Mouse (Mus musculus) liver, adult 2 months (tissue): Measurements from ENCODE around the gene Slc2a9. TPM values are rescaled to one million over a fixed set of nuclear protein-coding genes. Genes with fewer than 3 reads are reported as not detected.

ENCODE experiments used
- DNase-seq: peaks from one replicate; pipeline ENCODE4 v3.0.0-alpha.2; 2011; ENCODE audit warnings: low read depth, low spot score; ENCODE audit errors: extremely low read depth
- H3K27ac ChIP-seq: fragments of 200-500 bp; replicated peaks from 2 replicates; pipeline ENCODE4 v1.5.1; 2012; ENCODE audit warnings: low read depth, mild to moderate bottlenecking, control low read depth, inconsistent platforms, low read length; ENCODE audit not compliant: insufficient read depth
- H3K27me3 ChIP-seq: fragments of 200-500 bp; 2 replicates; pipeline ENCODE4 v1.6.1; 2012; ENCODE audit warnings: mild to moderate bottlenecking, moderate library complexity, low read length, inconsistent platforms; ENCODE audit not compliant: control insufficient read depth, insufficient read depth
- H3K36me3 ChIP-seq: fragments of 200-500 bp; 2 replicates; pipeline ENCODE4 v1.6.1; 2012; ENCODE audit warnings: low read length, inconsistent platforms; ENCODE audit not compliant: control insufficient read depth, insufficient read depth
- H3K4me1 ChIP-seq: fragments of 200-500 bp; 2 replicates; pipeline ENCODE4 v1.6.1; 2011; ENCODE audit warnings: low read length; ENCODE audit not compliant: control insufficient read depth, insufficient read depth
- H3K4me3 ChIP-seq: fragments of 200-500 bp; 2 replicates; pipeline ENCODE4 v1.5.1; 2011; ENCODE audit warnings: low read depth, mild to moderate bottlenecking, control low read depth, low read length, moderate library complexity; ENCODE audit not compliant: insufficient read depth
- H3K79me2 ChIP-seq: fragments of 200-500 bp; 2 replicates; pipeline ENCODE4 v1.6.1; 2012; ENCODE audit warnings: inconsistent platforms, mild to moderate bottlenecking, low read length, moderate library complexity; ENCODE audit not compliant: control insufficient read depth, insufficient read depth
- H3K9ac ChIP-seq: fragments of 200-500 bp; 2 replicates; pipeline ENCODE4 v1.6.1; 2012; ENCODE audit warnings: low read depth, mild to moderate bottlenecking, control low read depth, inconsistent platforms, low read length
- CTCF ChIP-seq: fragments of 200-500 bp; IDR thresholded peaks from 2 replicates; pipeline ENCODE4 v1.5.1; 2011; ENCODE audit warnings: low read depth, low read length, control low read depth
- POLR2A ChIP-seq: fragments of 200-500 bp; IDR thresholded peaks from 2 replicates; pipeline ENCODE4 v1.6.1; 2011; ENCODE audit warnings: low read length, control low read depth; ENCODE audit not compliant: insufficient read depth; ENCODE audit errors: extremely low read depth
- WGBS: fragments of 180-500 bp; shearing (Covaris S2); methylation state at CpG from one replicate; pipeline ENCODE4 v1.1.7; 2018; 5-methylcytosine and 5-hydroxymethylcytosine counted together
- polyA plus RNA-seq: library from polyadenylated mRNA; depleted of rRNA; stranded (reverse); fragments of >200 nt; gene quantifications from 2 replicates; pipeline ENCODE4 v1.2.3, GENCODE M21; 2012
- total RNA-seq: library from RNA; depleted of rRNA; stranded (reverse); fragments of >200 nt; gene quantifications from 2 replicates; pipeline ENCODE4 v1.2.3, GENCODE M21; 2014

Gene Slc2a9
- total and polyA plus RNA-seq, 2 experiments, result 33.0 to 48.3 TPM

DNA sequence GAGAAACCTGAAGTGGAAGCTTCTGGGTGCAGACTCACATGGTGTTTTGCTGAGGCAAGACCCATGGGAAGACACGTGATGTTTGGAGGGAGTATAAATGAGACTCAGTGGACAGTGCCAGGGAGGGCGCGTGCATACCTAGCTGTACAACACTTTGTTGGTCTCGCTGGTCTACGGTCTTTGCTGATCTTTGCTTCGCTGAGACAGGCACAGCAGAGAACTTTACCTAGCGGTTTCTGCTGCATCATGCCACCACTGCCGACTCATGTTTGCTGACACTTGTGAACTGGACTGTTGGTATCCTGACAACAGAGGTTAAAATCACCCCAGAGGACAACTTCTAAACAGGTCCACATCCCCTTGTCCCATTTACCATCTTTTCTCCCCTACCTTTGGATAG, 2.9 kb downstream of the Slc2a9 start:
- DNase-seq, result peak; percentile 88

GRCm38 (mm10) chr5:38499316-38499811, 3.6 kb downstream of the Slc2a9 start:
- WGBS, result 90% methylated on average over 7 of the region's 7 CpGs
- peaks cover 27% of the 10 kb centered on the region for H3K4me1 ChIP-seq
- H3K9ac ChIP-seq, result no peak overlapping the region
- no peak overlapping the region for H3K4me3 ChIP-seq
- H3K36me3 ChIP-seq, result no peaks in the 10 kb centered on the region
- H3K27me3 ChIP-seq, result no peaks in the 10 kb centered on the region
- no peaks in the 10 kb centered on the region for H3K79me2 ChIP-seq
- no peak overlapping the region for H3K27ac ChIP-seq
- DNase-seq, result no peak
- TF ChIP-seq POLR2A, result no peak
- no peak for TF ChIP-seq CTCF

More for the DNA sequence above, 2.9 kb downstream of the Slc2a9 start:
- H3K36me3 ChIP-seq, result no peaks in the 10 kb centered on the region
- no peaks in the 10 kb centered on the region for H3K79me2 ChIP-seq
- H3K4me1 ChIP-seq, result peaks cover 27% of the 10 kb centered on the region
- no peak overlapping the region for H3K9ac ChIP-seq
- H3K27me3 ChIP-seq, result no peaks in the 10 kb centered on the region
- 34% methylated on average over 8 of the region's 8 CpGs for WGBS
- TF ChIP-seq CTCF (no peak), POLR2A (no peak)
- peak overlapping the region; percentile 1; the same call in 1 of the 2 replicates for H3K27ac ChIP-seq
- no peak overlapping the region for H3K4me3 ChIP-seq

- Histone ChIP-seq H3K27me3 (no peaks in the 10 kb centered on the region), H3K36me3 (no peaks in the 10 kb centered on the region), H3K4me3 (no peak overlapping the region), H3K79me2 (no peaks in the 10 kb centered on the region), H3K9ac (no peak overlapping the region), H3K27ac (no peak overlapping the region), H3K4me1 (peaks cover 24% of the 10 kb centered on the region)
- peak; percentile 79 for DNase-seq
- 31% methylated on average over 5 of the region's 5 CpGs for WGBS
- no peak for TF ChIP-seq CTCF
- TF ChIP-seq POLR2A, result no peak
Measured at GRCm38 (mm10) chr5:38498479-38498878, 4.5 kb downstream of the Slc2a9 start.

DNA sequence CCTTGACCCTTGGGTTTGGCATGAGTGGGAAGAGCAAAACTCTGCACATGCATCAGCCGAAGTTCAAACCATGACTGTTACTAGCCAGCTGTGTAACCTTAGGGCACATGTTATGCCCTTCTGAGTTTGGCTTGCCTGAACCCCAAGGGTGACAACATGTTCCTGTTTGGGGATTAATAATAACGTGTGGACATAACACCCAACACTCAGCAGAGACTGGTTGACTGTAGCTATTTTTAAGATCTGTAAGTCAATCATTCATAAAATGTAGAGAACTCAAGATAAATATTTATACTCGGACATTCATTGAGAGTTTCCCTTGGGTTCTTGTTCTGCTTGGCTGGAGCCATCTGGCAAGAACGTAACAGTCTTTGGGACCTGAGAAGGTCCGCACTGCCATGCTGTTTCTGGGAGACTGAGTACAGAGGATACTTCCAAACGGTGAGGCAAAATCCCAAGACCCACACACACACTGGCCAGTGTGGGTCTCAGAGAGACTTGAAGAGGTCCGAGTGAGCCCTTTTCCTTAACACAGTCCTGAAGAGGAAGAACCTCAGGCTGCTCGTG, 6.4 kb downstream of the Slc2a9 start:
- Histone ChIP-seq H3K36me3 (no peaks in the 10 kb centered on the region), H3K4me1 (peaks cover 23% of the 10 kb centered on the region), H3K4me3 (no peak overlapping the region), H3K27ac (no peak overlapping the region), H3K9ac (no peak overlapping the region), H3K27me3 (no peaks in the 10 kb centered on the region), H3K79me2 (no peaks in the 10 kb centered on the region)
- TF ChIP-seq POLR2A (no peak), CTCF (no peak)
- peak; percentile 88 for DNase-seq
- 48% methylated on average over 8 of the region's 8 CpGs for WGBS

GRCm38 (mm10) chr5:38493890-38494289, 9.1 kb downstream of the Slc2a9 start:
- Histone ChIP-seq H3K27ac (no peak overlapping the region), H3K36me3 (no peaks in the 10 kb centered on the region), H3K4me1 (peaks cover 20% of the 10 kb centered on the region), H3K27me3 (no peaks in the 10 kb centered on the region), H3K79me2 (peaks cover 1% of the 10 kb centered on the region; the same call in 1 of the 2 replicates), H3K4me3 (no peak overlapping the region), H3K9ac (no peak overlapping the region)
- no peak for DNase-seq
- 81% methylated on average over 6 of the region's 6 CpGs for WGBS
- TF ChIP-seq CTCF, result no peak
- no peak for TF ChIP-seq POLR2A

DNA sequence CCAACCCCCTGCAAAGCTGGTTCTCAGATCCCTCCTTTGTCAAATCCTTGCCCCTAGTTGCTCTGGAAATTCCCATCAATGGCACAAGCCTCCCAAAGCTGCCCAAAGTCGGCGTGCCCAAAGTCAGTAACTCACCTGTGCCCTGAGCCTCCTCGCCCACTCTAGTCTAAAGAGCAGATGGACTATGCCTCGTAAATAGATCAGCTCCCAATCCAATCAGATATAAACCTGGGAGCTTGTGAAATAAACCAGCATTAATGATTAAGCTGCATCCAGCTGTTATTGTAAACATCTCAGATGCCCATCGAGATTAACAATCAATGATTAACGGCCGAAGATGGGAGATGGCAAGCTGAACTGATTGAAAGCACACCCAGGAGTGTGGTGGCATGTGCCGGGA, 11.2 kb downstream of the Slc2a9 start:
- Histone ChIP-seq H3K79me2 (peaks cover 6% of the 10 kb centered on the region; the same call in 1 of the 2 replicates), H3K4me3 (peak overlapping the region; percentile 62; the same call in 1 of the 2 replicates), H3K4me1 (peaks cover 20% of the 10 kb centered on the region), H3K9ac (peak overlapping the region; percentile 82), H3K27me3 (no peaks in the 10 kb centered on the region), H3K36me3 (0 out of 2 replicates have a peak, but pooled peaks cover 2% of the 10 kb centered on the region), H3K27ac (peak overlapping the region; percentile 80)
- peak; percentile 99 for DNase-seq
- 22% methylated on average over 8 of the region's 8 CpGs for WGBS
- no peak for TF ChIP-seq CTCF
- peak; percentile 84; the same call in 1 of the 2 replicates for TF ChIP-seq POLR2A
